Mouse (Mus musculus) embryo, embryonic 10 days (tissue): Measurements from ENCODE around the gene Scin.

ENCODE experiments used
- DNase-seq: peaks from one replicate; pipeline ENCODE4 v3.0.0-alpha.2; 2015; ENCODE audit warnings: low spot score

Gene Scin

DNA sequence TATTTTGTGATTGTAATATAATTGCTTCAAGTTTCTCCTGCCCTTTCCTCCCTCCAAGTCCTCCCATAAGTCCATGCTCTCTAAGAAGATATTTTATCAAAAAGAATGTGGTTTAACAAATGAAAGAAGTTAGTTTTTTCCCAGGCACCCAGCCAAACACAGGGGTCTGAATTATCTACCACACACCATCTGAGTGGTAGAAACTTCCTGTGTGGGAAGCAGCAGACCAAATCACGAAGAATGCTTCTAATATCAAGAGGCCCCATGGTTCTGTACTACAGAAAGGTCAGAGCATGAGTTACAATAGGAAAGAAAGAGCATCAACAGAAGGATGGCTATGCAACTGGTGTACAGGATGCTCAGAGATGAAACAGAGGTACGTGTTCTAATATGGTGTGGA, 25.9 kb downstream of the Scin start:
- no peak for DNase-seq

GRCm38 (mm10) chr12:40106874-40107273, 27.2 kb downstream of the Scin start:
- no peak for DNase-seq

DNA sequence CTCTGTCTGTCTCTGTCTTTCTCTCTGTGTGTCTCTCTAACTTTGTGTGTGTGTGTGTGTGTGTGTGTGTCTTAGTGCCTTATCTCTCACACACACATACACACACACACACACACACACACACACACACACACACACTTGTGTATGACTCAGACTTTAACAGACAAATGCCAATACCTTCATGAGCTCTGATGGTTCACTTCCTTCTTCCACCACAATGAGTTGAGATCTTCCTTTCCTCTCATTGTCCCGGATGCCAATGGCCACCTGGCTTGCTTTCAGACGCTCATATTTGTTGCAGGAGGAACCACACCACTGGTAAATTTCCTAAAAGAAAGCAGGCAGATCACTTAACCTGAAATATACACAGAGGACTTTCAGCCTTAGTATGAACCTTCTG, 29.3 kb downstream of the Scin start:
- no peak for DNase-seq

GRCm38 (mm10) chr12:40102359-40102758, 31.7 kb downstream of the Scin start:
- DNase-seq: no peak

GRCm38 (mm10) chr12:40099407-40099806, 34.6 kb downstream of the Scin start:
- no peak for DNase-seq

- no peak for DNase-seq
Measured at GRCm38 (mm10) chr12:40097449-40097848, 36.6 kb downstream of the Scin start.

- DNase-seq: no peak
Measured at GRCm38 (mm10) chr12:40097023-40097422, 37.0 kb downstream of the Scin start.

- DNase-seq: no peak
Measured at GRCm38 (mm10) chr12:40096453-40096852, 37.6 kb downstream of the Scin start.

DNA sequence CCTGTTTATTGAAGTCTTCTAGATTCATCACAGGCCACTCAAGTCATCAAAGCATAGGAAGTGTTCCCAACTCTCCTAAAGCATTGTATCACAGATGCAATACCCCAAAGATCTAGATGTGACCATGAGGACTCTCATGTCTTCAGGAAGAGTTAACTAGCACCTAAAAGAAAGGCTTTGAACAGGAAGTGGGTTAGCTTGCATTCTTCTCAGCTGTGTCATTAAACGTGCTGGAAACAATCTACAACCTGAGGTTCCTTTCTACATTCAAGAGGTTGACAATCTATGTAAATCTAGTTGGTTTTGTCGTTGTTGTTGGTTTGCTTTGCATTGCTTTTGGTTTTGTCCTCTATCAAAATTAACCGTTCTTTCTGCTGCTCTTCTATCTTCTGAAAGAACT, 44.0 kb downstream of the Scin start:
- no peak for DNase-seq

DNA sequence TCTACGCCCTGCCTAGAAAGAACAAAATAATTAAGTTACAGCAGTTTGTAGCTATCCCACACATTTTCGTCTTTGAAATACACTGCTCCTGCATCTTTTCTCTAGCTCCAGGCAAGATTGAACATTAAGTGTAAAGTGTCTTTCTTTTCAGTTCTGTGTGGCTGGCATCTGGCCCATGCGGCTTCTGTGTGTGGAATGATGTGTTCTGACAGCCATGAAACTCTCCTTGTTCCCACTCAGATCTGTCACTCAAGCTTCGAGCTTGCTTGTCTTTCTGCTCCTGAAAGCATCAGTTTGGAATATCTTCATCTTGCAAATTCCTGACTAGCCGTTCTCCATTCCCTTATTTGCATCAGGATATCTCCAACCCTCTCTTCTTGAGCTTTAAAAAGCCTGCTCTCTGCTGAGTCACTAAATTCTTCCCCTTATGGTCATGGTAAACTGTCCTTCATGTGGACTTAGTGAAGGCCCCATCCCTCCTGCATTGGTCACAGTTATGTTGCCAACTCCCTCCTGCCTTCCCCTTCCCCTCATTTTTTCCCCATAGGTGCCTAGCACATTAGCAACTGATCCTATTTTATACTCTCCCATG, 48.2 kb downstream of the Scin start:
- DNase-seq: no peak

GRCm38 (mm10) chr12:40082453-40083238, 51.4 kb downstream of the Scin start:
- peak; percentile 60 for DNase-seq

GRCm38 (mm10) chr12:40082048-40082447, 52.0 kb downstream of the Scin start:
- no peak for DNase-seq

DNA sequence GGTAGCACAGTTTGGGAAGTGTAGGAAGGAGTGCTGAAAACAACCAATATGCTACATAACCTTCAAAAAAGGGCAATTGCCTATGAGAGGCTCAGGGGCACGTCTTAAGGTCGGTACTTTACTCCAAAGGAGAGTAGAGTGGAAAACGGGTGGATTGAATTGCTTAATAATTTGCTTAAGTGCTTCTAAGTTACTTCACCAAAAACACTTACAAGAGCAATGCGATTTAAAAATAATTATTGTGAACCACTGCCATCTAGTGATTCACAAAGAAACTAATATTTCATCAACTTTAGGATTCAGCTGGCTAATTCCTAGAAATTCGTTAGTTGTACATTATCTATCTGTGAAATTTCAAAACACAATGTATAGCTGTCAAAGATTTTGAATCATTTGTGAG, 60.4 kb downstream of the Scin start:
- DNase-seq: no peak

DNA sequence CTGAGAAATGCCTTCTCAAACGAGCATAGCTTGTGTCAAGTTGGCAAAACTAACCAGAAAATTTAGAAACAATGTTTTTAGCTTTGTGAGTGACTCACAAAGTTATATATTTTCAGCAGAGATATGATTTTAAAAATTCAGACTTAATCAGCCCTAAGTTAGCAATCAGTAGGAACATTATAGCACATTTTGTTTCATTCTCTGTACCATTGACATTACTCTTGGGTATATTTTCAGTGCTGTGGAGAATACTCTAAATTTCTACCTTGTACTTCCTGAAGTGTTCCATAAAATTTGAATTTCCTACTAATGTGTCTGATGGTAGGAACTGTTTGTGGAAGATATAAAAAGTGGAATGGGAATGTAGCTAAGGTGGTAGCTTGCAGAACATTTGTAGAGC, 87.0 kb downstream of the Scin start:
- DNase-seq: no peak

DNA sequence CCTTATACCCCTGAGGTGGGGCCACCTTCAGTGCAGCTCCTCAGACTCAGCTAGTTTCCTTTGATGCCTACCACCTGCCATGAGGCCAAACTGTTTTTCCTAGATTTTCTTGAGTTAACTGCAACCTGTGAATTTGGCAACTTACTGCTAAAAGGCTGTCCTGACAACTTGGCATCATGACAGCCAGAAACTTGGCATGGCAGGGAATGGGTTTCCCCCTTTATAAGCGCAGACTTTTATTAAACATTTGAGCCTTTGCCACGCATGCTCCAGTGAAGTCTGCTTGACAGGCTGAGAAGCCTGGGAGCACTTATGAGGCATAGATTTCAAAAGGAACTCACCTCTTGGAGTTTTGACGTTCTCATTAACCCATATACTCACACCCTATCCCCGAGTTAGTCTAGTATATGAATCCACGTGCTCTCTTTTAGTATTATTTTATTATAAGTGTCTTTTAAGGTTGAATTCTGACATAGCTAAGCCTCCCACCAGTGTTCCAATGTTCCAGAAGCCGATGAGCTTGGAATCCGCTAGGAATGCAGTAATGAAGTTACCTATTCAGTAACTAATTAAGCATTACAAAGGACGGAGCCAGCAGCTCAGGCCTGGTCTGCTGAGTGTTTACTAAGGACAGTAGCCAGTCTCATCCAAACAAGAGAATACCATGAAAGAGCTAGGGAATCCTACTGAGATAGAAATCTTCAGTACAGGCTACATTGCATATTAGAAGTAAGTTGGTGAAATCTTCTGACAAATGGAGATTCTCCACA, 90.0 kb downstream of the Scin start:
- DNase-seq: no peak

GRCm38 (mm10) chr12:40040067-40040466, 94.0 kb downstream of the Scin start:
- peak; percentile 55 for DNase-seq

GRCm38 (mm10) chr12:40037876-40038463, 96.1 kb downstream of the Scin start, which contains the start of gene Arl4a:
Arl4a (minus strand) TSS chr12:40038025.
- peak; percentile 80 for DNase-seq

DNA sequence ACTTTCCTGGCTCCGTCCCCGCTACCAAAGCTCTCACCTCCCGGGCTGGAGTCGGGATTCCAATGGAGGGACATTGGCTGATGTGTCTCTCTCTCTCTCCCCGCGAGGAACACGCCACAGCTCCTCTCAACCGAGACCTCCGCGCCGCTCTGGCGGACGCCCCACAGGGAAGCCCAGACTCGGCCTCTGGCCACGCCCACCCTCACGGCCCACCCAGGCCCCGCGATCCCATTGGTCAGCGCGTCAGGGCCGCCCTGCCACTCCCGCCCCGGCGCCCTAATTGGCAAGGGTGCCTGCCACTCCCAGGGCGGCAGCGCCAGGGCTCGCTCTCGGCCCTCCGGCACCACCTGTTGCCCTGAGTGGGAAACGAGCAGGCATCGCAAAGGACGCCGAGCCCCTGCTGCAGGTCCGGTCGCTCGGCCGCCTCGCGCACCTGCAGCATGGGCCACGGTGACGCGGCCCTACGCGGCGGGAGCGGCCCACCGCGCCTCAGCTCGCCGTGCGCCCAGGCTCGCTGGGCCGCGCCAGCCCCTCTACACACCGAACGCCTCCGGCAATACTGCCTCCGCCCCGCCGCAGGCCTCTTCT, 96.7 kb downstream of the Scin start:
- peak; percentile 97 for DNase-seq

DNA sequence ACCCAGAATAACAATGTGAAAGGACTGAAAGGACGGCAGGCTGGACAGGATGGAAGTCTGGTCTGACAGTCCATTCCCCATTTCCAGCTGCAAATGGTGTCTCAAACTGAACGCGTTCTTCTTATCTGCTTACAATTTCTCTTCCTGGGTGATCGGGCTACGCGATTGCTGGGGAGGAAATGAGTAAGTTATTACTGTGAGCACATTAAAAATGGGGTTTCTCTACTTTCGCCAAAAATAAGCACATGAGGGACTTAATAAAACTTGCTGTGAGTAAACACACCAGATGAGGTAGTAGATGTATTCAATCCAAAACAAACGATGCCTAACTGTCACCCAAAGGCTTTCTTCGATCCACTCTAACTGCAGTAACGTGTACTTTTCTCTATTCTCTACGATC, 97.4 kb downstream of the Scin start:
- DNase-seq: peak; percentile 15

DNA sequence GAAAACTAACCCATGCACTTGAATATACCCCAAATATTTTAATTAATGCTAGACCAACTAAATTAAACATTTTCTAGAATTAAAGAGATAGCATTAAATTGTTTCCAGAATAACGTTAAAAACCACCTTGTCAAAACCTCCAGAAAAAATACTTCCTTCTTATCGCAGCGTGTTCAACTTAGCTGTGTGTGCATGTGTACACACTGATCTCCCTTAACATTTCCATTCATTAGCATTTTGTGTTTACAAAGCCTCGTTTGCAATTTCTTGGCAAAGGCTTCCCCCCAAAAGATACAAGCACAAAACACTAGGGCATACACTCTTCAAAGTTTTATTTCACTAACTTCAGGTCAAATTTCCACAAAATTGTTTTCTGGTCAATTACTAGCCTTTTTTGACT, 98.5 kb downstream of the Scin start:
- DNase-seq: no peak

DNA sequence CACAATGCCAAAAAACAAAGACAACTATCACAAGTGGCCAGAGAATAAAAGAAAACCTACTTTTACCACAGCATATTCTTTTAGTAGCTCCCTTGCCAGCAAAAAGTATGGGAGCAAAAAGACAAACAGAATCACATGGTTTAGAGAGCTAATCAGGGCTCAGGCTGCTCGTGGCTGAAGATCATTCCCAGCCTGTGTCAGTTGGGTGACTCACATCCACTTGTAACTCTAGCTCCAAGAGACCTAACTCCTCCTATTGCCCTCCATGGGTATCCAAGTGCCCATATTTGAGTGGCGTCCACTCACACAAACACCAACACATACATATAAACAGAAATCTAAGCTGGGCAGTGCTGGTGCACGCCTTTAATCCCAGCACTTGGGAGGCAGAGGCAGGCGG, 104.8 kb downstream of the Scin start:
- DNase-seq: no peak

- no peak for DNase-seq
Measured at GRCm38 (mm10) chr12:40027846-40028245, 106.2 kb downstream of the Scin start.
